Mouse (Mus musculus) lung, postnatal 14 days (tissue): ENCODE measurements around the gene Gm13078.

Experiments
- DNase-seq: peaks from one replicate; pipeline ENCODE4 v3.0.0; 2021

Gm13078 gene

DNA sequence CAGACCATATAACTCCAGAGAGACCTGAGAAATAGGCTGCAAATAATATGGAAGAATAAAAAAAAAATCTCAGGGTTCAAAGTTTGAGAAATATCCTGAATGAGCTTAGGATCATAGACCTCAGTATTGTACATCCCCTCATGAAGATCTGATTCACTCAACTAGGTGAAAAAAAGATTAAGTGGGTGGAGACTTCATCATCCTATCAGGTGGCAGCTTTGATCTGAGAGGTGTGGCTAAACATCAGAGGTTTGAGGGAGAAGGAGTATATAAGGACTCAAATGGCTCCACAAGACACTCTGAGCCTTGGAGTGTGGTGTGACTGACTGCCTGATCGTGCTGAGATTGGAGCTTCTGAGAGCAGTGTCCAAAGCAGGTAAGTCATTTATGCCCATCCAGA is at the start of gene Gm13078:
Gm13078 (plus strand) TSS at position 301 of the 400 bp plus-strand sequence.
- DNase-seq, result no peak

DNA sequence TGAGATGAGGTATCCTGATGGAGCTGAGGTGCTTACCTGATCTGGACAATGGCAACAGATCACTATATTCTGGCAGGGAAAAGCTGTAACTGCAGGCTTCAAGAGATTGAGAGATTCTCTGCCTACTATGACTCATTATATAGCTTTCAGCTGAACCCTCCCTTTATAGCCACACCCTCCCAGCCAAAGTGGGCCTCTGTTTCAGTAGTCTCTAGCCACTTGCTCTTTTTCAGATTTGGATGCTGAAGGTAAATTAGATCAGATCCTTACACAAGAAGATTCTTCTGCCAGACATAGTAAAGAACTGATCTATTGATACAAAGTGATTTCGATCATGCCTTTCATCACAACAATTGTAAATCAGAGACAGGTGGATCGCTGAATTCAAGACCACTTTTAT is 16.6 kb upstream of the Gm13078 start, which contains the start of gene Gm13089:
Gm13089 (minus strand) TSS at position 101 of the 400 bp plus-strand sequence.
- no peak for DNase-seq
